Mouse (Mus musculus) c-Kit-positive CD71-negative TER-119-negative erythroid progenitor cells, embryonic 14.5 days (primary cell): Measurements from ENCODE around the gene Gm11060.

Experiments used
- DNase-seq: peaks from one replicate; pipeline ENCODE4 v3.0.0-alpha.2; 2013; ENCODE audit warnings: low read depth

The Gm11060 gene

DNA sequence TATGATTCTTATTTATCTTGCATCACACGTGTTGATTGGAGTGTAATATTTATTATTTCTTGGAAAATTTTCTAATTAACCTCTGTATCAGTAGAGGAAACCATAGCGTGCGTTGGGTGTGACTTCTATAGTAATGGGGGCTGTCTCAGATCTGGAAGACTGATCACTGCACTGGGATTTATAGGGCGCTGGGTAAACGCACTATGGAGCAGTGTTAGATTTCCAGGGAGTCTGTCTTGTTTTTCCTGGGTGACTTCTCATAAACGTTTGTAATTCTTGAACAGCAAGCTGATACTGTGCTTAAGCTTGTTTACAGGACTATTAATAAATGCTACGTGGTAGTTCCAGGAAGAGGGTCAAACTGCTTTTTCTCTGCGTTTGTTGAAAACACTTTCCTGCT is 25.9 kb downstream of the Gm11060 start:
- DNase-seq, result no peak

DNA sequence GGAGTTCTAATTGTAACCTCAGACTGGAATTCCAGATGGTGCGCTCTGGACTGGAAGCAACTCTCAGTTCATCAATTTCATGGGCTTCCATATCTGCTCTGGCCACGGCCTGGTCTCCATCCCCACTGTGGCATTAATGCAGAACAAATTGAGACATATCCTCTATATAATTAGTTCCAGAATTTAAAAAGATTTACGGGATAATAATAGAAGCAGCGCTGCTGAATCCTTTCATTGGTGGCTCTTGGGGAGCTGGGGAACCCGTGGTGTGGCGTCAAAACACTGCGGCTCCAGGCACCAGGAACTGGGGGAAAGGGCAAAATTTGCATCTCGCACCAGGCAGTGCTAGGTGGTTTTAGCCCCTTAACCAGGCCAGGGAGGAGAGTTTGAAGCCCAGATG is 30.4 kb downstream of the Gm11060 start:
- no peak for DNase-seq

DNA sequence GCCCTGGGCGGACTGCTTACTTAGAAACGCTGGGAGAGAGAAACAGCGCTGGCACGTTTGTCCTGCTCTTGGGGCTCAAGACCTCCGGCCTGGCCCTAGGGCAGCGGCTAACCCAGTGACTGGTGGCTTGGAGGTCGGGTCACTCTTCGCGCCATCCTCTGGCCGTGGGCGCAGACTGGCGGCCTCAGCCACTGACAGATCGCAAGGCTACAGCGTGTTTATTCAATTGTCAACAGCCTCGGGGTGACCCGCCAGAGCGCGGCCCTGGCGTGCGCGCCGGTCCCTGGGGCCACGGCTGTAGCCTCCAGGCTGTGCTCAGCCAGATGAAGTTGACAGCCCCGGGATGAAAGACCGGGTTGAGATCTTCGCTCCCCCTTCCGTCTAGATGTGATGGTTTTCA is 31.1 kb downstream of the Gm11060 start:
- no peak for DNase-seq

DNA sequence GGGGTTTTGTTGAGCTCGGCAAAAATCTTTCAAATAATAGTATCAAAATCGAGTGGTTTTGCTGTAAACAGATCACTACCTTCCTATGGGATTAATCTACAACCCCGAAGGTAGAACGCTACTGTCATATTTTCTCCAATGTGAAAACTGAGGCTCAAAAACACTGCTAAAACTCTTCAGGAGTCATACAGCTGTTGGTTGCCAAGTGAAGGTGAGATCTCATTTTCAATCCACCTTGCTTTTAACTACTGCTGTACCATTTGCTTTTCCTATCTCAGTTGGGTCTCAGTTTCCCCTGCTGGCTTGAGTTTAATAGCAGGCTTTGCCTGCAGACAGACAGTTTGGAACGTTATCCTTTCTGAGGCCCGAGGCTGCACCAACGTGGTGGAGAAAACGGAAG is 31.6 kb downstream of the Gm11060 start:
- DNase-seq, result no peak

DNA sequence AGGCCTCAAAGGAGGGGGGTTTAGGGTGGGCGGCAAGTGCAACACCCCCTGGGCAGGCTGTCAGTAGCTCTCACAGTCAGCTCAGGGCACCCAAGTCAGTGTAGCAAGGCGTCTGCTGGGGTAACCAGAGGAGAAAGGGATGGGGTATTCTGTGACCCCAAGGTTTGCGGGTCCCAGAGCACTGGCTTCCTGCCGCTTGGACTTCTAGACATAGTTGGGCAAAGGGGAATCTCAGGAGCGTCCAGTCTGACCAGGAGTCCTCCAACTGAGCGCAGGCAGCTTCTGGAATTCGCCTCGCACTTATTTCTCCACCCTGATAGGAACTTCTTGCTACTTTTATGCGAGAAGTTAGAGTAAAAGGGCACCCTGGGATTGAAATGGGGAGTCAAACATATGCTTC is 32.1 kb downstream of the Gm11060 start:
- DNase-seq, result no peak

- DNase-seq, result no peak
These were observed 32.6 kb downstream of the Gm11060 start for GRCm38 (mm10) chr2:105124391-105124790.

- DNase-seq, result no peak
These were observed 33.4 kb downstream of the Gm11060 start for GRCm38 (mm10) chr2:105125205-105125604.

DNA sequence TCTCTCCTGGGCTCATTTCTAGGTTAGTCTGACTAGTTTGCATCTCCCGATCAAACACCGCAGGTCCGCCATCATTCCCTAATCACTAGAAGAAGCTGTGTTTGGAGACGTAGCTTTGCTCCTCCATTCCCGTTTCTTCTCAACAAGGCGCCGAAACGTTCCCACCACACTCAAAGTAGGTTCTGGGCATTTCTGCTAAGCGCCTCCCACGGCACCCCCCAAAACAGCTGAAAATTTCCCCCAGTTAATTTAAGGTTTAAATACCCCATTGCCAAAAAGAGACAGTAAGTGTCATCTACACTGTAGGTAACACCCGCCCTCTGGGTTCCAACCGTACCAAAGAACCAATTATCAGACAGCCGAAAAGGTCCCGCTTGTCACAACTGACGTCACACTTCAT is 33.8 kb downstream of the Gm11060 start:
- DNase-seq, result no peak

- DNase-seq, result no peak
These were observed 34.5 kb downstream of the Gm11060 start, which contains the start of gene Wt1 for GRCm38 (mm10) chr2:105126279-105126678. TSS of gene Wt1 (plus strand) at chr2:105126529.

GRCm38 (mm10) chr2:105126691-105127530 is 35.1 kb downstream of the Gm11060 start:
- DNase-seq, result no peak

DNA sequence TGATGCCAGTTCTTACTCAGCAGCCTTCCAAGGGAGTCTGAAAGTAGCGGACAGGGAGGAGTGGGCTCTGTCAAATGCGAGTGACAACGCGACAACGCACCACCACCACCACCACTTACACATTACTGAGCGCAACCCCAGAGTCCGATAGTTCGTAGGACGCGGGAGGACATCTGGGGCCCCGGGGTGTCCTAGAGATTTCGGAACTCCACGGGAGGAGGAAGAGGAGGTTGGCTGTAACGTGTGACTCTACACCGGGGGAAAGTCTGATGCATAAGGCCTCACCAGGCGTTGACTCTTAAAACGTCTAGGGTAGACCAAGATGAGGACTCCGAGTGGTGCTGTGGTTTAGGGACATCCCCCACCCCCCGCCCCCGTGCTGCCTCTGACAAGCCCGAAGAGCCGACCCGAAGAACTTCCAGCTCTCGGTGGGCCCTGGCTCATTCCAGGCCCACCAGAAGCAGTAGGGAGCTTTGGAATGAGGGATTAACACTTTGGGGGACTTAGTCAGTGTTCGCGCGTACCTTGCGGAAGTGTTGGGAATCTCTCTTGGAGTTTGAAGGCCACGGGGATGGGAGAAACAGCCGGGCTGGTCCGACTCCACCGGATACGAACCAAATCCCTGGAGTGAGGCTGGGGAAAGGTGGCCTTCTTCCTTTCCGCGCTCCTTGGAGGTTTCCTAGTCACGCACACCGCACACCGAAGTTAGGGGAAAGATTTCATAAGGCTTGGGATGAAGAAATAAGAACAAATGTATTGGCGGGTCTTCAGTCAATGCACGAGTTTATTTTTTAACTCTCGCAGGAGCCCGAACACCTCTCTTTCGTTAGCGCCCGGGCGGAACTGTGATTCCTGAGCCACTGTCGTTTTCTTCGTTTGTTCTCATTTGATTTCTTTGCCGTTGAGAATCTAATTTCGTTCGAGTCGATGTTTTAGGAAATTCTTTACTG is 36.0 kb downstream of the Gm11060 start:
- no peak for DNase-seq

- DNase-seq, result no peak
These were observed 36.7 kb downstream of the Gm11060 start for GRCm38 (mm10) chr2:105128564-105128963.

DNA sequence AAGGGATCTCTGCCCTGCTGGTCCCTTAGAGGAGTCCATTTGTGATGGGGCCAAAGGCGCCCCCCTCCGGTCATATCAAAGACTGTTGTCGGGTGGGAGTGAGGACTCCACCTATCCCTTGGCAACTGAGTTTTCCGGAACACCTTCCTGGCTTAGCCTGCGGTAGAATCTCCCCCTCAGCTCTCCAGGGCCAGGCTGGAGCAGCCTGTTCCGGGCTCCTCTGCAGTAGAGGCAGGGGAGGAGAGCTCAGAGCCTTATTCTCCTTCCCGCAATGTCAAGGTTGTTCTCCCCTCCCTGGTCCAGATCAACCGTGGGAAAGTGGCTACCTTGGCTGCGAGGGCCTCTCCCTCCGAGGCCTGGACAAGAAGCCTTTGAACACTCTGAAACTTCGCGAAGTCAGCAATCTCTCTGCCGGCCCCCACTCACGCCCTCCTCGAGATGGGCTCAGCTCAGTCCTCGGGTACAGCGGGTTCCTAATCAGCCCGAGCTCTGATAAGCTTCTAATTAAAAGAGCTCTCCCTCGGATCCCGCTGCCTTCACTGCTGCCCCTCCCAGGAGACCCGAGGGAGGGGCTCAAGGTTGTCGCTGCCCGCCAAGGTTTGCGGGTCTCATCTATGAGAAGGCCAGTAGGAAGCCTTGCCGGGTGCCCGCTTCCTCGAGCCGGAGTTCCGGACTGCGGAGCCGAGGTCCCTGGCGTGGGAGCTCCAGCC is 38.7 kb downstream of the Gm11060 start:
- no peak for DNase-seq

DNA sequence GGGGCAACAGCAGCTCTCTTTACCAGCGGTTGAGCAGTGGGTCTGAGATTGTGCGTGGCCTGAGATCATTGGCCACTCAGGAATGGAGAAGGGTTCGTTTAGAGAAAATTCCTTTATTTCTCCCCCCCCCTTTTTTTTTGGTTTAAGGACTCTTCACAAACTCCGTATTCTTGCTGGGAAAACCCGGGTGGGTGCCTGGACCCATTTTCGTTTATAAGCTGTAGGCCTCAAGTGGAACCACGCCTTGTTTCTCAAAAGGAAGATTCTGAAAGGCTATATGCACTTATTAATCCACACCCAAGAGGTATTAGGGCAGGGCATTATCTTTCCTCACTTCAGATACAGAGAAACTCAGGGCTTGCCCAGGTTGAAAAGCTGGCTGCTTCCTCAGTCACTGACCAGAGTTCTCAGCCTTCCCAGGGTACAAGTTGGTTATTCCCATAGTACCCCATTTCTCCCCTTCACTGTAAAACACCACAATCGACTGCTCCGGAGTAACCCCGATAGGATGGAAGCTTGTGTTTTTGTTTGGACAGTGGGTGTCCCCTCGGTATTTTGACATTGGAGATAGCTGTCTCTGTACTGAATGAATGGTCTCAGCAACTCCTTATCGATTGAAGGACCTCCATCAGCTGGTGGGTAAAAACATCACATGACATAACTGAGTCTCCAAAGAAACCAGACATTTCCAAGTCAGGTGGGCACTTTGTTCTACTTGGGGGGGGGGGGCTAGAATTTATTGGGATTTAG is 39.4 kb downstream of the Gm11060 start:
- no peak for DNase-seq

GRCm38 (mm10) chr2:105131811-105132100 is 39.9 kb downstream of the Gm11060 start:
- DNase-seq, result no peak

- no peak for DNase-seq
These were observed 40.5 kb downstream of the Gm11060 start for GRCm38 (mm10) chr2:105132300-105132699.

DNA sequence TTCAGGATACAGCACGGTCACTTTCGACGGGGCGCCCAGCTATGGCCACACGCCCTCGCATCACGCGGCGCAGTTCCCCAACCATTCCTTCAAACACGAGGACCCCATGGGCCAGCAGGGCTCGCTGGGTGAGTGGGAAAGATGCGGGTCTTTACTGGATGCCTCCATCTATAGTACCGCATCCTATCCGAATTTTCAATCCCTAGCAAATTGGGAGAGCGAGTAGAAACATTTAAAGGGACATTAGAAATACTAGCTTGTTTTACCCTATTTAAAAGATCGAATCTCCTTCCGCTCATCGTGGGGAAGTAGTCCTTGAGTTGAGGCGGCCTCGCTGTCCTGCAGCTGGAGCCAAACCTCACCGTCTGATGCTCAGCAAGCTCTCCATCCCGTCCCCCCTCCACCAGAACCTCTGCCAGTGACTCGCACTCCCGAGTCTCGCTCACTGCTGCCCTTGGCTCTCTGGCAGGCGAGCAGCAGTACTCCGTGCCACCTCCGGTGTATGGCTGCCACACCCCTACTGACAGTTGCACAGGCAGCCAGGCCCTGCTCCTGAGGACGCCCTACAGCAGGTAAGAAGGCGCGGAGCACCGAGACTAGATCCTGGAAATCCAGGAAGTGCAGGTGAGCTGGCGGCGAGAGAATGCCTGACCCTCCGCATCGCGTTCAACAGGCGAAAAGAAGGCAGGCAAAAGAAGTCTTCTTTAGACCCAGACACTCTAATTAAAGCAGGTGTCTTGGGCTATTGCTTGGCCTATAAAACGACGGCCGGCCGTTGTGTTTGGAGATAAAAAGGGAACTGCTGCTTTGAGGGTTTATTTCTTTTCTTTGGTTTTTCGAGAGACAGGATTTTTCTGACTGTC is 41.3 kb downstream of the Gm11060 start:
- DNase-seq, result no peak

GRCm38 (mm10) chr2:105134296-105134695 is 42.5 kb downstream of the Gm11060 start:
- DNase-seq, result no peak

- no peak for DNase-seq
These were observed 47.7 kb downstream of the Gm11060 start for GRCm38 (mm10) chr2:105139471-105139870.

GRCm38 (mm10) chr2:105141371-105141770 is 49.6 kb downstream of the Gm11060 start:
- no peak for DNase-seq
